Mouse (Mus musculus): Measurements from ENCODE around the gene Fam13a. TPM values are rescaled to one million over a fixed set of nuclear protein-coding genes. Genes with fewer than 3 reads are reported as not detected.

Fam13a gene
- polyA plus RNA-seq, 1 experiment from 2014 or later, result 10.4 TPM

DNA sequence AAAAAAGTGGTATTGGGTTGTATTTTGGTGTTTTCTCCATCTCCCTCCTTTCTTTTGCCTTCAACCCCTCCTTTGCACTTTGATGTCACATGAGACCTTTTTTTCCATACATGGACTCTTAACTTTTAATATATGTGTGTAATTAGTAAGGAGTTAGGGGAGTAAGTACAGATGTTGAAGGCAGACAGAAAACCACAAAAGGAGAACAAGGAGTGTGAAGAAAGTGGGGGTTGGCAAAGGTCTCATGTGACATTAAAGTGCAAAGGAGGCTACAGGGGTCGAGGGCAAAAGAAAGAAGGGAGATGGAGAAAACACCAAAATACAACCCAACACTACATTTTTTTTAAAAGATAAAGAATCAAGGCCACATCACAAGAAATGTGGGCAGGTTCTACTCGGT, 49.1 kb downstream of the Fam13a start:
- ATAC-seq, result no peak
- Histone ChIP-seq H3K4me2 (ENCODE audit: low read length) (no peak overlapping the region), H3K36me3 (ENCODE audit: control insufficient read depth, insufficient read depth) (no peaks in the 10 kb centered on the region), H3K9me3 (ENCODE audit: control insufficient read depth, low read length) (no peaks in the 10 kb centered on the region), H3K9ac (replicated peaks; ENCODE audit: low read depth, low read length) (no peak overlapping the region), H3K4me3 (replicated peaks; ENCODE audit: low read length) (no peak overlapping the region), H3K4me1 (replicated peaks; ENCODE audit: control insufficient read depth, insufficient read depth, low read length) (no peaks in the 10 kb centered on the region), H3K27ac (ENCODE audit: low read length) (no peak overlapping the region), H3K27me3 (replicated peaks; ENCODE audit: control insufficient read depth, insufficient read depth, low read length) (no peaks in the 10 kb centered on the region)
- 65% methylated on average over 2 of the region's 2 CpGs for WGBS

DNA sequence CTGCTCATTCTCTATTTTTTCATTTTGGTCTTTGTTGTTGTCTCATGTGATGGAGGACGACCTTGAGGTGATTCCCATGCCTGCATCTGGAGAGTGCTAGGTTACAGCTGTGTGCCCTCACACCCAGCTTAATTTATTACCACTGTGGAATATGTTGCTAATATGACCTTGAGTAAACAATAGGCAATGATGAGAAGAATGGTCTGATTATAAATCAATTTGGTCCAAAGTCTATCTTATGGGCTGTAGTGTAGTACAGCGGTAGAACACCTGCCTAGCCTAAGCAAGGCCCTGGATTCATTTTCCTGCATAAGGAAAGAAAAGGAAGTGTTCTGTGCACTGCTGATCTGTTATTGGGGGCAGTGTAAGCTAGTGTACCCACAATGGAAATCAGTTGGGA, 49.9 kb downstream of the Fam13a start:
- Histone ChIP-seq H3K36me3 (ENCODE audit: control insufficient read depth, insufficient read depth) (no peaks in the 10 kb centered on the region), H3K9ac (replicated peaks; ENCODE audit: low read depth, low read length) (no peak overlapping the region), H3K4me1 (replicated peaks; ENCODE audit: control insufficient read depth, insufficient read depth, low read length) (no peaks in the 10 kb centered on the region), H3K9me3 (ENCODE audit: control insufficient read depth, low read length) (no peaks in the 10 kb centered on the region), H3K27me3 (replicated peaks; ENCODE audit: control insufficient read depth, insufficient read depth, low read length) (no peaks in the 10 kb centered on the region), H3K27ac (ENCODE audit: low read length) (no peak overlapping the region), H3K4me3 (replicated peaks; ENCODE audit: low read length) (no peak overlapping the region), H3K4me2 (ENCODE audit: low read length) (no peak overlapping the region)
- ATAC-seq, result no peak
- 89% methylated on average over 2 of the region's 2 CpGs for WGBS

DNA sequence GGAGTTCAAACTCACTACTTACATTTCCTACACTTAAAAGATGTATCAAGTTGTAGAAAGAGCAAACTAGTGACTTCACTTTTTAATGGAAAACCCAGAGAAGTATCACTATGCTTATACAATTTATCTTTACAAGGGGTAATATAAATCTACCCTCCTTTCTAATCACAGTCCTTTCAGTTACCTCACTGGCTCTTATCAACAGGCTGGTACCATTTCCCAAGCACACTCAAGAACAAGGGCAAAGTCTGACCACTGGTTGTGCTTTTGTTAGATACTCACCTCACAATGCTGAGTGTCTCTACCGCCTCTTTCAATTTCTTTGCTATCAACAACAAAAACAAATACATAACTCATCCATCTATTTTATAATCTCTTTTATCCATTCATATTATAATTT, 51.5 kb downstream of the Fam13a start:
- Histone ChIP-seq H3K9me3 (ENCODE audit: control insufficient read depth, low read length) (no peaks in the 10 kb centered on the region), H3K9ac (replicated peaks; ENCODE audit: low read depth, low read length) (no peak overlapping the region), H3K27ac (ENCODE audit: low read length) (no peak overlapping the region), H3K4me2 (ENCODE audit: low read length) (no peak overlapping the region), H3K27me3 (replicated peaks; ENCODE audit: control insufficient read depth, insufficient read depth, low read length) (no peaks in the 10 kb centered on the region), H3K36me3 (ENCODE audit: control insufficient read depth, insufficient read depth) (no peaks in the 10 kb centered on the region), H3K4me3 (replicated peaks; ENCODE audit: low read length) (no peak overlapping the region), H3K4me1 (replicated peaks; ENCODE audit: control insufficient read depth, insufficient read depth, low read length) (no peaks in the 10 kb centered on the region)
- WGBS, result 92% methylated on average over 1 of the region's 1 CpGs
- no peak for ATAC-seq

- no peak overlapping the region for H3K27ac ChIP-seq (ENCODE audit: low read length)
- no peak overlapping the region for H3K4me2 ChIP-seq (ENCODE audit: low read length)
- H3K27me3 ChIP-seq (replicated peaks; ENCODE audit: control insufficient read depth, insufficient read depth, low read length), result no peaks in the 10 kb centered on the region
- no peaks in the 10 kb centered on the region for H3K36me3 ChIP-seq (ENCODE audit: control insufficient read depth, insufficient read depth)
- peaks cover 8% of the 10 kb centered on the region; the same call in 1 of the 2 replicates for H3K4me1 ChIP-seq (replicated peaks; ENCODE audit: control insufficient read depth, insufficient read depth, low read length)
- H3K9ac ChIP-seq (replicated peaks; ENCODE audit: low read depth, low read length), result no peak overlapping the region
- no peaks in the 10 kb centered on the region for H3K9me3 ChIP-seq (ENCODE audit: control insufficient read depth, low read length)
- H3K4me3 ChIP-seq (replicated peaks; ENCODE audit: low read length), result no peak overlapping the region
- WGBS, result 88% methylated on average over 3 of the region's 3 CpGs
- no peak for ATAC-seq
Measured at GRCm38 (mm10) chr6:58968272-58968671, 56.1 kb downstream of the Fam13a start.

DNA sequence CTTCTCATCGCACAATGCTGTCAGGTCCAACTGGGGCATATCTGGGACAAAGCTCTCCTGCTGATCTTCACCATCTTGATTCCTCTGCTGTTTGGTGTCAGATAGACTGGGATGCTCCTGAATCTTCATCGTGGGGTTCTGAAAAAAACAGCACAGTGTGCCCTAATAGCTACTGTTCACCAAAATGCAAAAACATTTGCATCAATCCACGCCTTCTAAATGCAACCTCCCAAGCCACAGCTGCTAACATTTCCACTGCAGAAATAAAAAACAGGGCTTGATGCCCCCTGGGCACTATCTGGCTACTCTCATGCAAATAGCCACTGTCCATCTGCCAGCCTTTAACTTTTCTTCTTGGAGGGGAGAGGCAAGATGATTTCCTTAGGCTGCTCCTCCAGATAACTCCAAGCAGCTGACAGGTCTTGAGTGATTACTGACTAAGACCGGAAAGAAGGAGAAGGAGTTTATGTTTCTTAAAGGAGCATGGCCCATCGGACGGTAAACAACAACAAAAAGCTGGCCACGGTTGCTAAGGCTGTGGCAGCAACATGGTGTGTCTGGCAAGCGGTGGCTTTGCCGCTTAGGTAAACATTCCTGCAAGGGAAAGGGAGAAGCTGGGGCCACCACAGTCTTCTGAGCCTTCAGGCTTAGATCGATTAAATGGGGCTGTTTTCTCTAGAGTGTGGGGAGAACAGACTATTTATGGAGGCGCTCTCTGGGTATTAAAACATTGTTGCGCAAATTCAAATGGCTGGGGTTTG, 59.1 kb downstream of the Fam13a start:
- Histone ChIP-seq H3K27me3 (replicated peaks; ENCODE audit: control insufficient read depth, insufficient read depth, low read length) (no peaks in the 10 kb centered on the region), H3K9ac (replicated peaks; ENCODE audit: low read depth, low read length) (no peak overlapping the region), H3K4me3 (replicated peaks; ENCODE audit: low read length) (no peak overlapping the region), H3K36me3 (ENCODE audit: control insufficient read depth, insufficient read depth) (no peaks in the 10 kb centered on the region), H3K4me1 (replicated peaks; ENCODE audit: control insufficient read depth, insufficient read depth, low read length) (peaks cover 8% of the 10 kb centered on the region; the same call in 1 of the 2 replicates), H3K9me3 (ENCODE audit: control insufficient read depth, low read length) (no peaks in the 10 kb centered on the region), H3K27ac (ENCODE audit: low read length) (no peak overlapping the region), H3K4me2 (ENCODE audit: low read length) (no peak overlapping the region)
- ATAC-seq, result peak; percentile 15; the same call in 1 of the 2 replicates
- WGBS, result 43% methylated on average over 12 of the region's 12 CpGs

DNA sequence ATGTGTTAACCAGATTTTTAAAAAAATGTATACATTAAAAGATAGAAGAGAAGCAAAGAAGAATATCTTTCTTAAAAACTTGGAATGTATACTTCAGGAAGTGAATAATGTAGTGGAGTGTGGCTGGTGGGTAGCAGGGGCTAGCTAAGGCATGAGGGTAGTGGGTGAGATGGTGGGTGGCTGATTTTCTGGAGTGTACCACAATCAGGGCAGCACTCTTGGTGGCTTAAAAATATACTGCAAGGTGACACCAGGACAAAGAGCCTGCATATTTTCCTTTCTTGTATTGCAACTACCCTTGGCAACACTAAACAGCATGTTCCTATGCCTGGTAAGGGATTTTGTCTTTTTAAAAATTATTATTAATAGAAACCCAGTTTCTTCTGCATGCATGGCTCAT, 59.8 kb downstream of the Fam13a start:
- Histone ChIP-seq H3K4me1 (replicated peaks; ENCODE audit: control insufficient read depth, insufficient read depth, low read length) (peaks cover 8% of the 10 kb centered on the region; the same call in 1 of the 2 replicates), H3K9me3 (ENCODE audit: control insufficient read depth, low read length) (no peaks in the 10 kb centered on the region), H3K27ac (ENCODE audit: low read length) (no peak overlapping the region), H3K4me2 (ENCODE audit: low read length) (no peak overlapping the region), H3K36me3 (ENCODE audit: control insufficient read depth, insufficient read depth) (no peaks in the 10 kb centered on the region), H3K9ac (replicated peaks; ENCODE audit: low read depth, low read length) (no peak overlapping the region), H3K4me3 (replicated peaks; ENCODE audit: low read length) (no peak overlapping the region), H3K27me3 (replicated peaks; ENCODE audit: control insufficient read depth, insufficient read depth, low read length) (no peaks in the 10 kb centered on the region)
- no peak for ATAC-seq

DNA sequence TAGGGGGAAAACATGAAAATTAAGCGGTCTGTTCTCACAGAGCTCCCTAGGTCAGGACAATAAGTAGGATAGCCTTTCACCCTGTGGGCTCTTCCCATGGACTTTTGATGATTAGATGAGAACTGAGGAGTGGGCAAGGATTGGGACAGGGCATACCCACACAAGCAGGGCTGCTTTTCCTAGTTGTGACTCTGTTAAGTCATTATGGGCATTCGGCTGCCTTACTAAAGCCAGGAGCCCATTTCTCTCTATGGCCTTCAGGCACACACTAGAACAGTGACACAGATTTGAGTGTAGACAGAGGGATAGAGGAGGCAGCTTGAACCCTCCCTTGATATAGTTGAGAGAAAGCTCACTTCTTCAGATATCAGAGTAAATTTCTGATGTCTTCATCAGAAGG, 60.3 kb downstream of the Fam13a start:
- Histone ChIP-seq H3K36me3 (ENCODE audit: control insufficient read depth, insufficient read depth) (no peaks in the 10 kb centered on the region), H3K27ac (ENCODE audit: low read length) (no peak overlapping the region), H3K4me3 (replicated peaks; ENCODE audit: low read length) (no peak overlapping the region), H3K9ac (replicated peaks; ENCODE audit: low read depth, low read length) (no peak overlapping the region), H3K9me3 (ENCODE audit: control insufficient read depth, low read length) (no peaks in the 10 kb centered on the region), H3K27me3 (replicated peaks; ENCODE audit: control insufficient read depth, insufficient read depth, low read length) (no peaks in the 10 kb centered on the region), H3K4me2 (ENCODE audit: low read length) (no peak overlapping the region), H3K4me1 (replicated peaks; ENCODE audit: control insufficient read depth, insufficient read depth, low read length) (peaks cover 8% of the 10 kb centered on the region; the same call in 1 of the 2 replicates)
- 95% methylated on average over 2 of the region's 2 CpGs for WGBS
- ATAC-seq, result no peak

DNA sequence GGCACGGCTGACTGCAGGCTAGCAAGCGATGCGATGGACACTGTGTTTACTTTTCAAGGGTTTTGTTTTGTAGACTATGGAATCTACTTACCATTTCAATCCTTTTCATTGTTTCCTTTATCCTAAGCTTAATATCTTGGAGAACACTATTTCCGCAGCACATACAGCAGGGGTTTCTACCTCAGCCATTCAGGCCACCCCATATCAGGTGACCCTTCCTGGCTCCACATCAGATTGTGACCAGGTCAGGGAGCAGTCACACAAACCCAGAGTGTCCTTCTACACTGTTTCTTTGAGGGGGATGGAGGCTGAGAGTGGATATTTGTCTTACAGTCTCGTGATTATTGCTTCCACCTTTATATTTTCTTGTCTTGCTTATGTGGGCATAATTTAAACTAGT, 61.7 kb downstream of the Fam13a start:
- Histone ChIP-seq H3K4me3 (replicated peaks; ENCODE audit: low read length) (no peak overlapping the region), H3K4me2 (ENCODE audit: low read length) (no peak overlapping the region), H3K27me3 (replicated peaks; ENCODE audit: control insufficient read depth, insufficient read depth, low read length) (no peaks in the 10 kb centered on the region), H3K9me3 (ENCODE audit: control insufficient read depth, low read length) (no peaks in the 10 kb centered on the region), H3K36me3 (ENCODE audit: control insufficient read depth, insufficient read depth) (no peaks in the 10 kb centered on the region), H3K9ac (replicated peaks; ENCODE audit: low read depth, low read length) (no peak overlapping the region), H3K27ac (ENCODE audit: low read length) (no peak overlapping the region), H3K4me1 (replicated peaks; ENCODE audit: control insufficient read depth, insufficient read depth, low read length) (peaks cover 8% of the 10 kb centered on the region; the same call in 1 of the 2 replicates)
- WGBS, result 79% methylated on average over 5 of the region's 5 CpGs
- no peak for ATAC-seq

GRCm38 (mm10) chr6:58960523-58960922, 63.8 kb downstream of the Fam13a start:
- peaks cover 5% of the 10 kb centered on the region; the same call in 1 of the 2 replicates for H3K4me1 ChIP-seq (replicated peaks; ENCODE audit: control insufficient read depth, insufficient read depth, low read length)
- no peak for ATAC-seq

More at GRCm38 (mm10) chr6:58960523-58960922, 63.8 kb downstream of the Fam13a start:
- Histone ChIP-seq H3K36me3 (ENCODE audit: control insufficient read depth, insufficient read depth) (no peaks in the 10 kb centered on the region), H3K27ac (ENCODE audit: low read length) (no peak overlapping the region), H3K27me3 (replicated peaks; ENCODE audit: control insufficient read depth, insufficient read depth, low read length) (no peaks in the 10 kb centered on the region), H3K4me3 (replicated peaks; ENCODE audit: low read length) (no peak overlapping the region), H3K9ac (replicated peaks; ENCODE audit: low read depth, low read length) (no peak overlapping the region), H3K9me3 (ENCODE audit: control insufficient read depth, low read length) (no peaks in the 10 kb centered on the region), H3K4me2 (ENCODE audit: low read length) (no peak overlapping the region)
- 88% methylated on average over 2 of the region's 2 CpGs for WGBS

Data from forebrain, embryonic 16.5 days (tissue).